Mouse (Mus musculus) lung, adult 18-20 months (tissue): Measurements from ENCODE around the gene Nrsn2.

Experiments used
- DNase-seq, 2 experiments: peaks; one replicate each; pipeline ENCODE4 v3.0.0; 2022; ENCODE audit warnings: mixed read lengths in 2 of 2

Nrsn2 gene

DNA sequence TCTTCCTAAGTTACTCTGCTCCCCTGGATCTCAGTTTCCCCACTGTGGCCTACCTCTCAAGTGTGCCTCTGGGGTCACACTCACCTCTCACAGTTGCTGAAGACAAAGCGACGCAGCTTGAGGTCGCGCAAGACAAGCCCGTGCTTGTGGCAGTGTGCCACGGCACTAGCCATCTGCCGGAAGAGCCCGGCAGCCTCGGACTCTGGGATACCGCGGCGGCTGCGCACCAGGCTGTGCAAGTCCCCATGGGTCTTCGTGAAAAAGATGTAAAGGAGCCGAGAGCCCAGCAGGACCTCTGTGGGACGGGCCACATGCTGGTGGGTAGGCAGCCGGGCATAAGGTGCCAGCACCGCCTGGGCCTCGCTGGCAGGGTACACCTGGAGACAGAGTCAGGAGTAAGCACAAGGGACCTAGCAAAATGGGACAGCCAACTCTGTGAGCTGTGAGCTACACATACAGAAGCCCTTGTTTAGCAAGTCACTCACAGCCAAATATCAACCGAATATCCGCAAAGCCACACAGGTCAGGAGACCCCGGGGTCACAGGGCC lies 36.7 kb downstream of the Nrsn2 start:
- no peak for DNase-seq

DNA sequence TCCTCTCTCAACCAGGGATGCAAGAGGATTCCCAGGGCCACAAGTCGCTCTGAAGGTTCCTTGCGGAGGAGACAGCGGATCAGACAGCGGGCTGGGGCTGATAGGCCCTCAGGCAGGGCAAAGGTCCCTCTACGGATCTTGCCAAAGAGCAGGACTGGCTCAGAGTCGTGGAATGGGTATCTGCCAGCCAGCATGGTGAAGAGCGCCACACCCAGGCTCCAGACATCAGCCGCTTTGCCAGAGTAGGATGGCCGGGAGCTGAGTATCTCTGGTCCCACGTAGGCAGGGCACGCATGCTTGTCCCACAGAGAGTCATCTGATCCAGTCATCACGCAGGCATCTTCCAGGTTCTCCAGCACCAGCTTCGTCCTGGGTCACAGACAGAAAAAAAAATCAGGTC lies 38.1 kb downstream of the Nrsn2 start:
- no peak for DNase-seq

DNA sequence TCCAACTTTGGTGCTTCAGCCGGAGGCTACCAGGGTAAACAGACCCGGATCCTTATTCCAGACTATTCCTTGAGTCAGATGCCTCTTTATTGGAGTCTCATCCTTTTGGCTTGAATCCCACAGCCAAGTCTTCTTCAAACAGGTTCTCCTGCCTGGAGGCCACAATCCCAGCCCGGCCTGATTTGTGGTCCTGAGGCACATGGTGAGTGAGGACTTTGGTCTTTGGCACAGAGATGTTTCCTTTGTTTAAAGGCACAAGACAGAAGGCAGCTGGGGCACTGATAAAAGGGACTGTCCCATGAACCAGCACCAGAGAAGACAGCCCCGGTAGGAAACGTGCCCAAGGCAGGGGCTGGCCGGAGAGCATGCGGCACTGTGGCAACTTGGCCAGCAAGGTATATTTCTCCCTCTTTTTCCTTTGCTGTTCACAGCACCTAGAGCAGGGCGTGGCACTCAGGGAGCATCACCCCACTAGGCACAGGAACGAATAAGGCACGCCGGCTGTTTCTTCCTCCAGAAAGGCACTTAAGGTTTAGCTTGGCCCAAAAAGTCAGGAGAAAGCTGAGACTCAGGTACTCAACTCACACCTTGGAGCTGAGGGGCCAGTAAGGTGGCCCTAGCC lies 38.7 kb downstream of the Nrsn2 start:
- DNase-seq: no peak

DNA sequence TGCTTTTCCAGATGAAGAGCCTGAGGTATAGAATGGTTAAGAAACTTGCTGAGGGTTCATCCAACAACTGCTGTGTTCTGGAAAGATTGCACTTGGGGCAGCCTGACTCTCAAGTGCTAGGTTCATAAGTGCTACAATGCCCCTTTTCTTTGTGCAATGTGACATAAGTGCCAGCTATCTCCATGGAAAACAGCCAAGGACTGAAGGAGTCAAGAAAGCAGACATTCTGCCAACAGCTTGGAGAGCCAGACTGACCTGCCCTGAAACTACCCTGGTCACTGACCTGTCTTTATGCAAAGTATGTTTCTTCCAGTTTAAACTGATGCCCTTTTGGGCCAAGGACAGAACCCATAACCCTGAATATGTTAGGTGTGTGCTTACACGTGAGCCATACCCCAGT lies 39.6 kb downstream of the Nrsn2 start:
- peak; percentile 71 to 85 for DNase-seq

- DNase-seq: no peak
Observed at GRCm38 (mm10) chr2:152335289-152335820, 41.1 kb downstream of the Nrsn2 start.

DNA sequence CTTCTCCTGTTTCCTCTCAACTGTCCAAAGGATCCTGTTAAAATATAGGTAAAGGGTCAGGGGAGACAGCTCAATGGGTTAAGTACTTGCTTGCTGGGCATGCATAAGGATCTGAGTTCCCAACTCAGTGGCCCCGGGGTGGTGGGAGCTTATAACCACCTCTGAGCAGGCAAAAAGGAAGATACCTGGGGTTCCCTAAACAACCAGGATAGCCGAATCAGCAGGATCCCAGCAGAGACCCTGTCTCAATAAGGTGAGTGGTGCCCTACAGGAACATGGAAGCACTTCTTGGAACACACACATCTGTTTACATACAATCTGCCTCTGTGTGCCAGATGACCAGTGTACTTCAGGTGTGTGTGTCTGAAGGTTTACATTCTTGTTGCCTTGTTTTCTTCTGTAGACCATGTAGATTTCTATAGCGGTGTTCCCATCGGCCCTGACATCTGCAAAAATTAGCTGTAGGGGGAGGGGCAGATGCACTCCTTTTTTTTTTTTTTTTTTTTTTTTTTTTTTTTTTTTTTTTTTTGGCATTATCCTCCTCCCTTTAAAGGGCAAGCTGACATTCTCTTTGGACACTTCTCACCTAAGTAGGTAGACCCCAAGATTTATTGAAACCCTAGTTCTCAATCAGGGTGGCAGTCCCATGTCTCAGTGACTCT lies 43.0 kb downstream of the Nrsn2 start:
- DNase-seq: no peak

DNA sequence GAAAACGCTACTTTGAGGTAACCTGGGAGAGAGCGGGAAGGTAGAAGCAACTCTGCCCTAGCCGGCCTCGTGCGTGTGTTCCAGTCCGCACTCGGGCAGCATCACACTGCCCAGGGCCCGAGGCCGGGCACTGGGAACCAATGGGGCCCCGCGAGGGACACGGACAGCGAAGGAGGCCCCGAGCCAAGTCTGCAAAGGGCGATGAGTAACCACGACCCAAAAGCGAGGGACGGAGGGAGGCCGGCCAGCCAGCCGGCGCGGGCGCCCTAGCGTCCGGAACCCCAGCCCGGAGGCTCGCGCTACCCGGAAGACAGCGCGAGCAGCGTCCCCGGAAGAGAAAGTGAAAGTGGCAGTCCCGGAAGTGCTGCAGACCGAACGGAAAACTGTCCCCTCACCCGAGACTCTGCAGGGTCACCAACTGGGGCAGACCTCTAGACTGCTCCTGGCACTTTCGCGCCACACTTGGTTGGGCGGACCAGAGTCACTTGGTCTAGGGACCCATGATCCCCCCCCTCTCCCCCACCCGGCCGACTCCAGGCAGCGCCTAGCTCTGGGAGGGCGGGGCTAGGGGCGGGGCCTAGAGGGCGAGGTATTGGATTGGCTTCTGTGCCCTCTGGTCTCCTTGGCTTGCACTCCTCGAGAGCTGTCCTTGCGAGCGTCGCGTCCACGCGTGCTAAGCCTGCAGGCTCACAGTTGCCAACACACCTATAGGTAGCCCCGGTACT lies 44.2 kb downstream of the Nrsn2 start, which contains the start of gene Rbck1:
Gene Rbck1 (minus strand): TSS at position 553 of the 725 bp plus-strand sequence.
- peak; percentile 90 to 91 for DNase-seq

GRCm38 (mm10) chr2:152330858-152331423 lies 45.5 kb downstream of the Nrsn2 start:
- DNase-seq: no peak

DNA sequence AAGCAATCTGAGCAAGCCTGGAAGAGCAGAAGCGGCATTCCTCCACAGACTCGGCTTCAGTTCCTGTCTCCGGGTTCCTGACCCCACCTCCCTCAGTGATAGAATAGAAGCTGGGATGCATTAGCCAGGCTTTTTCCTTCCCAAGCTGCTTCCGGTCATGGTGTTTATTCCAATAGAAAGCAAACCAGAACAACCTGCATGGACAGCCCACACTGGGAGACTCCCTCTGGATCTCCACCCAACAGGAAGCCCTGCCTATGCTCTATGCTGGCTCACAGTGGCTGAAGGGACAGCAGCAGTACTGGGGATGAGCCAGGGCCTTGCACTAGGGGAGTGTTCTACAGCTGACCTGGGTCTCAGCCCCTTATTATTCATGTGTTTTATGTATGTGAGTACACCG lies 48.5 kb downstream of the Nrsn2 start:
- peak; percentile 26 to 44 for DNase-seq

GRCm38 (mm10) chr2:152326654-152327053 lies 49.8 kb downstream of the Nrsn2 start:
- DNase-seq: no peak

GRCm38 (mm10) chr2:152326157-152326556 lies 50.3 kb downstream of the Nrsn2 start:
- DNase-seq: no peak

DNA sequence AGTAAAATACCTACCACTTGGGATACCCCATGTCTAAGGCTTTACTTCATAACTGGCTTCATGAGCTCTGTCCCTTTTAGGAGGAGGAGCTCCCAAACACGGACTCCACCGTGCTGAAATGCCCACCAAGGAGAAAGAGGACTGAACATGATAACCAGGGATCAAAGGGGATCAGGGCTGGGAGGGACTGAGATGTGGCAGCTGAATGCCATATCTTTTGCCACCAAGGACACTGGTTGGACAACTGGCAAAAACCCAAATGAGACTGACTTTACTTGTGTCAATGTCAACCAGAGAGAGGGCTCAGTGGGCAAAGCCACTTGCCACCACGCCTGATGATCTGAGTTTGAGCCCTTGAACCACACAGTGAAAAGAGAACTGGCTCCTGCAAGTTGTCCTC lies 51.6 kb downstream of the Nrsn2 start:
- DNase-seq: no peak

GRCm38 (mm10) chr2:152323971-152324370 lies 52.5 kb downstream of the Nrsn2 start:
- no peak for DNase-seq

DNA sequence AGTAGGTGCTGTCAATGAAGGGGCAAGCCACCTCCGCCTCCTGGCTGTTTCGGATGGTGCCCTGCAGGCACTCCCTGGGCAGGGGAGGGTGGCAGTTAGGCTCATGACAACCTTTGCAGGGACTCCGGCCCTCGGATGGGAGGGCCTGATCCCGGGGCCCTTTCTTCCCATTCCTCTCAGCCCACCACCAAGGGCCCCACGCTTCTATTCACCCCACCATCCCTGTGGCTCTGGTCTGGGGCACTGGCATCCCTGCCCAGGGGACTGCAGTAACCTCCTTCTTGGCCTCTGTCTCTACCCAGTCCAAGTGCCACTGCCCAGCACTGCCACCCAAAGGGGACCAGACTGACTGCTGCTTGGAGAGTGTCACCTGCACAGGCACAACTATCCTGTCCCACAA lies 54.2 kb downstream of the Nrsn2 start:
- DNase-seq: no peak

- DNase-seq: no peak
Observed at GRCm38 (mm10) chr2:152321558-152321957, 54.9 kb downstream of the Nrsn2 start.
